19 mouse cellular contexts compared by ENCODE assay signal in the genomic region with DNA sequence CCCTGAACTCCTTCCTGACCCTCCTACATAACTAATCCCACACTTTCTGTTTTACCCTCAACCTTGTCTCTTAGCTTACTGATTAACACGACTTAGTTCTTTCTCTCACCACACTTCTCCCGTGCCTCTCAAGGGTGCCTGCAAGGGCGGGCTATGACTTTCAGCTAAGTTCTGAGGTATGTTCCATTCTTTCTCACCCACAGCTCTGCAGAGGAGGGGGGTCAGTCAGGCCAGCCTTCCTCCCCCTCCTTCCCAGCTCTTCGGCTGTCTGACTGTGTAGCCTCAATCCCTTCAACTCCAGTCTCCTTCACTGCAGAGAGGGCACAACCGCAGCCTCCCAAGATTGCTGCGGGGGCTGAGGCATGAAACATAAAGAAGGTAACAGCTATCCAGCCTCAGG. TPM values are rescaled to one million over a fixed set of nuclear protein-coding genes. Genes with fewer than 3 reads are reported as not detected.
DNase-seq lines count a peak whose midpoint lies in the region; ATAC-seq lines count a peak whose summit lies in the region.
"Had no signal": no experiment of that assay in that cellular context is flagged by ENCODE, and none has a peak within 500 bp of the region (broad histone marks: within the 10 kb centered on the region; RNA-seq: fewer than 3 reads in every experiment).

No protein-coding gene starts in this region.

- no peak for DNase-seq in hindbrain, embryonic 10.5 days (ENCODE audit: low spot score)
- no peak for DNase-seq in adrenal gland, adult 18-20 months (ENCODE audit: low spot score in 2 of 2)
- DNase-seq in retina, embryonic 14.5 days (ENCODE audit: low spot score), result no peak
- no peak for DNase-seq in right cerebral cortex, postnatal 4 days
- DNase-seq: cerebellum, adult 11-12 months; heart, adult 11 months; right cerebral cortex, postnatal 14 days; thymus, postnatal 4 days had no signal

- H3K9me3 ChIP-seq in hindbrain, embryonic 10.5 days, result no peaks in the 10 kb centered on the region
- H3K9me3 ChIP-seq in hindbrain, embryonic 13.5 days, result no peaks in the 10 kb centered on the region
- H3K9me3 ChIP-seq in intestine, embryonic 15.5 days, result no peaks in the 10 kb centered on the region
- no peaks in the 10 kb centered on the region for H3K9me3 ChIP-seq in kidney, embryonic 15.5 days (replicated peaks)
- H3K9me3 ChIP-seq in limb, embryonic 15.5 days, result no peaks in the 10 kb centered on the region
- H3K9me3 ChIP-seq: embryonic facial prominence, embryonic 15.5 days; forebrain, embryonic 13.5 days; hindbrain, embryonic 12.5 days; midbrain, embryonic 10.5 days had no signal

- H3K4me1 ChIP-seq in hindbrain, embryonic 10.5 days (replicated peaks), result peaks cover 27% of the 10 kb centered on the region
- peaks cover 11% of the 10 kb centered on the region for H3K4me1 ChIP-seq in hindbrain, embryonic 13.5 days (replicated peaks)
- H3K4me1 ChIP-seq in intestine, embryonic 15.5 days (replicated peaks), result peaks cover 13% of the 10 kb centered on the region
- H3K4me1 ChIP-seq in kidney, embryonic 15.5 days, result peaks cover 26% of the 10 kb centered on the region
- H3K4me1 ChIP-seq in limb, embryonic 15.5 days, result peaks cover 21% of the 10 kb centered on the region

- no peaks in the 10 kb centered on the region for H3K36me3 ChIP-seq in hindbrain, embryonic 10.5 days
- H3K36me3 ChIP-seq in hindbrain, embryonic 13.5 days, result no peaks in the 10 kb centered on the region
- H3K36me3 ChIP-seq in intestine, embryonic 15.5 days, result no peaks in the 10 kb centered on the region
- H3K36me3 ChIP-seq in kidney, embryonic 15.5 days, result no peaks in the 10 kb centered on the region
- H3K36me3 ChIP-seq in limb, embryonic 15.5 days, result no peaks in the 10 kb centered on the region
- H3K36me3 ChIP-seq: embryonic facial prominence, embryonic 15.5 days; hindbrain, embryonic 12.5 days; midbrain, embryonic 10.5 days had no signal

- H3K27me3 ChIP-seq in hindbrain, embryonic 10.5 days (ENCODE audit: insufficient read depth, poor library complexity, severe bottlenecking), result peaks cover 49% of the 10 kb centered on the region
- H3K27me3 ChIP-seq in hindbrain, embryonic 13.5 days, result peaks cover 35% of the 10 kb centered on the region
- H3K27me3 ChIP-seq in intestine, embryonic 15.5 days (replicated peaks), result peaks cover 21% of the 10 kb centered on the region
- H3K27me3 ChIP-seq in kidney, embryonic 15.5 days, result peaks cover 35% of the 10 kb centered on the region
- peaks cover 28% of the 10 kb centered on the region for H3K27me3 ChIP-seq in limb, embryonic 15.5 days

- no peak for ATAC-seq in hindbrain, embryonic 13.5 days (ENCODE audit: low FRiP score)
- no peak for ATAC-seq in intestine, embryonic 15.5 days
- ATAC-seq in kidney, embryonic 15.5 days (replicated peaks; ENCODE audit: low FRiP score), result peak; percentile 58
- no peak for ATAC-seq in limb, embryonic 15.5 days (ENCODE audit: insufficient number of reproducible peaks, low FRiP score, low TSS enrichment, low read depth)
- ATAC-seq: forebrain, embryonic 13.5 days had no signal

- H3K4me3 ChIP-seq in hindbrain, embryonic 10.5 days, result no peak overlapping the region
- no peak overlapping the region for H3K4me3 ChIP-seq in hindbrain, embryonic 13.5 days
- H3K4me3 ChIP-seq in intestine, embryonic 15.5 days (replicated peaks), result no peak overlapping the region
- H3K4me3 ChIP-seq in kidney, embryonic 15.5 days (replicated peaks), result no peak overlapping the region
- no peak overlapping the region for H3K4me3 ChIP-seq in limb, embryonic 15.5 days
- H3K4me3 ChIP-seq: embryonic facial prominence, embryonic 15.5 days; forebrain, embryonic 13.5 days; hindbrain, embryonic 12.5 days; midbrain, embryonic 10.5 days; myocyte had no signal

- no peak overlapping the region for H3K9ac ChIP-seq in hindbrain, embryonic 13.5 days
- no peak overlapping the region for H3K9ac ChIP-seq in intestine, embryonic 15.5 days
- H3K9ac ChIP-seq in kidney, embryonic 15.5 days, result no peak overlapping the region
- H3K9ac ChIP-seq in limb, embryonic 15.5 days, result no peak overlapping the region
- H3K9ac ChIP-seq: embryonic facial prominence, embryonic 15.5 days; forebrain, embryonic 13.5 days; hindbrain, embryonic 12.5 days; liver, embryonic 14.5 days had no signal

- H3K27ac ChIP-seq in hindbrain, embryonic 10.5 days, result peak overlapping the region; percentile 35; the same call in 1 of the 2 replicates
- H3K27ac ChIP-seq in hindbrain, embryonic 13.5 days, result no peak overlapping the region
- 0 out of 2 replicates have a peak overlapping the region, but pooled peaks have one; percentile 0 for H3K27ac ChIP-seq in intestine, embryonic 15.5 days
- peak overlapping the region; percentile 66 for H3K27ac ChIP-seq in kidney, embryonic 15.5 days
- peak overlapping the region; percentile 11; the same call in 1 of the 2 replicates for H3K27ac ChIP-seq in limb, embryonic 15.5 days
- H3K27ac ChIP-seq: embryonic facial prominence, embryonic 15.5 days; forebrain, embryonic 13.5 days; hindbrain, embryonic 12.5 days; liver, embryonic 14.5 days; midbrain, embryonic 10.5 days had no signal

- no peak overlapping the region for H3K4me2 ChIP-seq in hindbrain, embryonic 13.5 days
- H3K4me2 ChIP-seq in intestine, embryonic 15.5 days (replicated peaks), result no peak overlapping the region
- peak overlapping the region; percentile 3; the same call in 1 of the 2 replicates for H3K4me2 ChIP-seq in kidney, embryonic 15.5 days
- H3K4me2 ChIP-seq in limb, embryonic 15.5 days, result no peak overlapping the region
- H3K4me2 ChIP-seq: embryonic facial prominence, embryonic 15.5 days; forebrain, embryonic 13.5 days; hindbrain, embryonic 12.5 days had no signal

- 77% methylated on average over 6 of the region's 6 CpGs for WGBS in hindbrain, embryonic 10.5 days
- 77% methylated on average over 6 of the region's 6 CpGs for WGBS in hindbrain, embryonic 13.5 days
- 64% methylated on average over 6 of the region's 6 CpGs for WGBS in intestine, embryonic 15.5 days
- 54% methylated on average over 6 of the region's 6 CpGs for WGBS in kidney, embryonic 15.5 days
- WGBS in limb, embryonic 15.5 days, result 61% methylated on average over 6 of the region's 6 CpGs

RNA-seq across cellular contexts. Expression of gene C130074G19Rik, which starts 4.2 kb away (rescaled TPM):
- 0.64 and 0.72 TPM in 2 replicates for polyA plus RNA-seq in hindbrain, embryonic 10.5 days (2016; fragmentation: Nextera tagmentation; extraction: Ambion mirVana)
- polyA plus RNA-seq in hindbrain, embryonic 13.5 days (2015; fragmentation: Nextera tagmentation; extraction: Ambion mirVana), result 1.1 and 1.2 TPM in 2 replicates
- polyA plus RNA-seq in intestine, embryonic 15.5 days (2015; fragmentation: Nextera tagmentation; extraction: Ambion mirVana), result 2.3 and 2.7 TPM in 2 replicates
- 2.3 and 2.7 TPM in 2 replicates for polyA plus RNA-seq in kidney, embryonic 15.5 days (2015; fragmentation: Nextera tagmentation; extraction: Ambion mirVana)
- 1.9 and 2.3 TPM in 2 replicates for polyA plus RNA-seq in limb, embryonic 15.5 days (2015; fragmentation: Nextera tagmentation; extraction: Ambion mirVana)
- total RNA-seq in adrenal gland, adult 18-20 months (2021), result 10 to 100 TPM; 32.3 to 64.9 TPM
- total RNA-seq: common myeloid progenitor, adult 5-6 weeks had no signal

RNA-seq across cellular contexts. Expression of gene Marc2, which starts 32.6 kb away (rescaled TPM):
- polyA plus RNA-seq in hindbrain, embryonic 10.5 days (2016; fragmentation: Nextera tagmentation; extraction: Ambion mirVana), result 85.9 and 87.8 TPM in 2 replicates
- 110 and 119 TPM in 2 replicates for polyA plus RNA-seq in hindbrain, embryonic 13.5 days (2015; fragmentation: Nextera tagmentation; extraction: Ambion mirVana)
- 361 and 402 TPM in 2 replicates for polyA plus RNA-seq in intestine, embryonic 15.5 days (2015; fragmentation: Nextera tagmentation; extraction: Ambion mirVana)
- 185 and 196 TPM in 2 replicates for polyA plus RNA-seq in kidney, embryonic 15.5 days (2015; fragmentation: Nextera tagmentation; extraction: Ambion mirVana)
- 193 and 204 TPM in 2 replicates for polyA plus RNA-seq in limb, embryonic 15.5 days (2015; fragmentation: Nextera tagmentation; extraction: Ambion mirVana)
- total RNA-seq in adrenal gland, adult 18-20 months (2021), result 100 to 1,000 TPM; 381 to 428 TPM
